Mouse (Mus musculus): ENCODE measurements around the gene Zmym4.

The Zmym4 gene

DNA sequence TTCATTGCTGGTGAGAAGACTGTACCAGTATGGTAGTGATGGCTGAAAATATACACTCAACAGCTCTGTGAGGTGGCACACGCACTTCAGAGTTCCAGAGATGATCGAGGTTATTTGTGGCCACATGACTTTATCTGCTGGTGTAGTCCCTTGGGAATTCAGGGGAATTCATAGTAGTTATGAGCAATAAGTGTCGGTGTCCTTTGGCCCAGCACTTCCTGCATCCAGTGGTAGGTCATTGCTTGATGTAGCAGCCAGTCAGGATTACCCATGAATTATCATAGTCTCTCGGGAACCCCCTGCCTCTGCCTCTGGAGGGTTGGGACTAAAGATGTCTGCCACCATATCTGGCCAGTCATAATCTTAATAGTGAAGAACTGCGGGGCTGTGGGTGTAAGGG is 144.0 kb downstream of the Zmym4 start:
- no peak for DNase-seq (ENCODE audit: low read depth in 2 of 2, low spot score in 2 of 2)

DNA sequence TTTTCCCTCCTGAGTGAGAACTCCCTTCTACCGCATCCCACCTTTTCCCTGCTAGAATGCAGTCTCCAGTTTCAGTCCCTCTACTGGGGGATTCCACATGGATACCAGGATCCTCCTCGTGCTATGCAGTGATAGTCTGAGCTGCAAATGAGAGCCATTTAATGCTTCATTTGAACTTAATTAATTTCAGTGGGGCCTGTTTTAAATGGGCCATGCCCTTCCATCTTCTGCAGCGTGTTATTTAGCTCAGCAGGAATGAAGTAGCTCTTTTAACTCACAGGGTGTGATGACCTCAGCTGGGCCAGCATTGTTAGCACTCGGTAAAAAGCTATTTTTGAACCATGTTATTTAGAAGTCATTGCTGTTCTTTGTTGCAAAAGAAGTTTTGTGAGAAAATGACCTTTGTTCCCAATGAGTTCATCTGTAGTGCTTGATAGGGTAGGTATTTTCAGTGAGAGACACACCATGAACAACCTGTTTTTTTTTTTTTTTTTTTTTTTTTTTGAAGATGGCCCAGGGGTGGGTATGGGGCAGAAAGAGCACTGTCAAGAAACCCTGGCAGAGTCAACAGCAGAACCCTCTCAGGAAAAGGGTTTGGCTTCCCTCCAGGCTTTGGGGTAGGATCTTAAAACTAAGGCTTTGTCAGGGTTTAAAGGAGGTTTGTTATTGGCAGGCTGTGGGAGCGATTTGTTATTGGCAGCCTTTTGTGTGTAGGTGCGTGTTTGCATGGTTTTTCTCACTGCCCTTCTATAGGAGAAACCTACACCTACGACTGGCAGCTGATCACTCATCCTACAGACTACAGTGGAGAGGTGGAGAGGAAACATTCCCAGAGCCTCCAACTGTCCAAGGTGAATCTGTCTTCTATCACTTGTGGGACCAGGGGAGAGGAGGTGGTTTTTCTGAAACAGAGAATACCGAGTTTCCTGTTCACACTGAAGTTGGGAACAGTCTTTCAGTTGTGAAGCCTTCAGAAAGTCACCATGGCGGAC is 144.7 kb downstream of the Zmym4 start:
- DNase-seq (ENCODE audit: low read depth in 2 of 2, low spot score in 2 of 2) = no peak

DNA sequence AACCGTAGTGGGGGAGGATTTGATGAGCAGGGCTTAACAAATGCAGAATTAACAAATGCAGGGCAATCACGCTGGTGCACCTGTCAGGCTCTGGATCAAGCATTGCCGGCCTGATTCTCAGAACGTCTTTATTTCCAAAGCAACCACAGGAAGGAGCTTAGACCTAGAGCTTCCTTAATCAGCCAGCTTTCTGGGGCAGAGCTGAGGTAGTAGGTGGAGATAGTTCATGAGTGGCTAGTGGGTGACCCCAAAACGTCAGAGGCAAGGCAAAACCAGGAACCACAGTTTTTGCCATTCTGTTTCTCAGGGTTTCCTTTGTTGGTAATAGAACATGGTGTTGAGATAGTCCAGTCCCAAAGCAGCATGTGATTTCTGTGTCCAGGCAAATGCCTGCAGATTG is 153.1 kb downstream of the Zmym4 start:
- DNase-seq (ENCODE audit: low read depth in 2 of 2, low spot score in 2 of 2) = no peak

DNA sequence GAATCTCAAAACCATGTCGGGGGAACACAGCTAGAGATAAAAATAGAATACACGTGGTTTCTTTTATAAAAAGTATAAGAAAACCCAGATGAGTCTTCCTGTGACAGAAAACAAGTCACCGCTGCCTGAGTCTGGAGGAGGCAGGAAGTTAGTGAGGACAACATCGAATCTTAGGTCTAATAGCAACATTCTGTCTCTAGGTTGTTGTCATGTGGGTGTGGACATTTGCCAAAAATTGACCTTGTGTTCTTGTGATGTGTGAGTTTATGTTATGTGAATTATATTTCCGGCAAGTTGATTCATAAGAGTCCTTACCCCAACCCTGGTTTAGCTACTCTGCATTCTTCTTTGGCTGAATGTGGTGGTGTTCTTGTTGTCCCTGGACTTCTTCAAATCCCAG is 154.7 kb downstream of the Zmym4 start:
- peak in 1 of 2 experiments; percentile 16 for DNase-seq (ENCODE audit: low read depth in 2 of 2, low spot score in 2 of 2)

Data from CD8-positive naive resting alpha-beta T cell, adult 2 months (primary cell).